Mouse (Mus musculus) 3134 (cell line): ENCODE data around the gene Arap2.

Source experiments
- DNase-seq: peaks from one replicate; pipeline ENCODE4 v3.0.0-alpha.2; 2011; ENCODE audit warnings: low spot score; ENCODE audit not compliant: insufficient read length; ENCODE audit errors: extremely low read depth

Gene Arap2

GRCm38 (mm10) chr5:62640501-62640900, 125.5 kb downstream of the Arap2 start:
- no peak for DNase-seq

- no peak for DNase-seq
Observed at GRCm38 (mm10) chr5:62636341-62636740, 129.6 kb downstream of the Arap2 start.

GRCm38 (mm10) chr5:62628901-62629300, 137.1 kb downstream of the Arap2 start:
- DNase-seq: no peak

- DNase-seq: no peak
Observed at GRCm38 (mm10) chr5:62622848-62623479, 143.0 kb downstream of the Arap2 start.

- DNase-seq: no peak
Observed at GRCm38 (mm10) chr5:62618286-62618685, 147.7 kb downstream of the Arap2 start.

GRCm38 (mm10) chr5:62611990-62612389, 154.0 kb downstream of the Arap2 start:
- no peak for DNase-seq

- no peak for DNase-seq
Observed at GRCm38 (mm10) chr5:62587348-62587747, 178.6 kb downstream of the Arap2 start.

GRCm38 (mm10) chr5:62582643-62583042, 183.3 kb downstream of the Arap2 start:
- no peak for DNase-seq

- no peak for DNase-seq
Observed at GRCm38 (mm10) chr5:62581699-62582098, 184.3 kb downstream of the Arap2 start.

- DNase-seq: no peak
Observed at GRCm38 (mm10) chr5:62574336-62574844, 191.6 kb downstream of the Arap2 start.
